Mouse (Mus musculus) cerebellum, postnatal 36 days (tissue): ENCODE measurements around the gene Hsd3b1.
"Not testable (repeated sequence)": the region's sequence is repeated elsewhere in the genome, so short reads cannot be mapped to it uniquely, and the experiment has no call there.

ENCODE experiments used
- DNase-seq, 2 experiments: peaks; one replicate each; pipeline ENCODE4 v3.0.0; 2021 to 2022; ENCODE audit warnings: mixed read lengths in 2 of 2

Gene Hsd3b1

GRCm38 (mm10) chr3:98859576-98859975 is at the start of gene Hsd3b1:
Hsd3b1 (minus strand) TSS chr3:98859794.
- DNase-seq: no peak

GRCm38 (mm10) chr3:98897606-98898005 is 38.0 kb upstream of the Hsd3b1 start:
- no peak for DNase-seq

- no peak for DNase-seq
Observed at GRCm38 (mm10) chr3:98895071-98895601, 35.5 kb upstream of the Hsd3b1 start.

GRCm38 (mm10) chr3:98893057-98893772 is 33.6 kb upstream of the Hsd3b1 start, which contains the start of gene Hao2:
Hao2 (minus strand) TSS chr3:98893239.
- DNase-seq: no peak

GRCm38 (mm10) chr3:98890430-98890829 is 30.8 kb upstream of the Hsd3b1 start:
- no peak for DNase-seq

- DNase-seq: no peak
Observed at GRCm38 (mm10) chr3:98888206-98888605, 28.6 kb upstream of the Hsd3b1 start.

GRCm38 (mm10) chr3:98880831-98881230 is 21.2 kb upstream of the Hsd3b1 start:
- no peak for DNase-seq

- DNase-seq: no peak
Observed at GRCm38 (mm10) chr3:98880216-98880615, 20.6 kb upstream of the Hsd3b1 start.

GRCm38 (mm10) chr3:98868219-98868618 is 8.6 kb upstream of the Hsd3b1 start:
- DNase-seq: no peak

GRCm38 (mm10) chr3:98862800-98863199 is 3.2 kb upstream of the Hsd3b1 start:
- no peak for DNase-seq

GRCm38 (mm10) chr3:98858051-98858450 is 1.5 kb downstream of the Hsd3b1 start:
- no peak for DNase-seq

GRCm38 (mm10) chr3:98856892-98857291 is 2.7 kb downstream of the Hsd3b1 start:
- DNase-seq: no peak

- no peak for DNase-seq
Observed at GRCm38 (mm10) chr3:98855160-98855559, 4.4 kb downstream of the Hsd3b1 start.

GRCm38 (mm10) chr3:98853685-98854084 is 5.9 kb downstream of the Hsd3b1 start:
- DNase-seq: no peak

- DNase-seq: no peak
Observed at GRCm38 (mm10) chr3:98853051-98853450, 6.5 kb downstream of the Hsd3b1 start.

- no peak for DNase-seq
Observed at GRCm38 (mm10) chr3:98852631-98853030, 7.0 kb downstream of the Hsd3b1 start.

GRCm38 (mm10) chr3:98851853-98852252 is 7.7 kb downstream of the Hsd3b1 start:
- no peak for DNase-seq

- no peak for DNase-seq
Observed at GRCm38 (mm10) chr3:98850262-98850661, 9.3 kb downstream of the Hsd3b1 start.

GRCm38 (mm10) chr3:98848898-98849297 is 10.7 kb downstream of the Hsd3b1 start:
- no peak for DNase-seq

GRCm38 (mm10) chr3:98814101-98814670 is 45.4 kb downstream of the Hsd3b1 start, which contains the start of gene Hsd3b6:
Hsd3b6 (minus strand) TSS chr3:98814443.
- no peak for DNase-seq

GRCm38 (mm10) chr3:98812653-98813052 is 46.9 kb downstream of the Hsd3b1 start:
- not testable (repeated sequence) for DNase-seq

- not testable (repeated sequence) for DNase-seq
Observed at GRCm38 (mm10) chr3:98805032-98805431, 54.6 kb downstream of the Hsd3b1 start.
